Mouse (Mus musculus): ENCODE results near the gene Cmtm5.

GRCm38 (mm10) chr14:54945975-54946704, 10.1 kb downstream of the Cmtm5 start:
- TF ChIP-seq POLR2A (IDR thresholded peaks at IDR 0.05; ENCODE audit: insufficient read depth, low read depth, low read length): no peak
- TF ChIP-seq CTCF (IDR thresholded peaks at IDR 0.05; ENCODE audit: insufficient read depth, low read depth, low read length): no peak
